Mouse (Mus musculus): ENCODE measurements around the gene Arpc1b. TPM values are rescaled to one million over a fixed set of nuclear protein-coding genes. Genes with fewer than 3 reads are reported as not detected.
A peak's percentile ranks its signal among the peaks of the same experiment; 100 is the strongest.

Arpc1b gene
- total and polyA plus RNA-seq, 2 experiments from 2014 or later = 32.4 to 53.7 TPM

DNA sequence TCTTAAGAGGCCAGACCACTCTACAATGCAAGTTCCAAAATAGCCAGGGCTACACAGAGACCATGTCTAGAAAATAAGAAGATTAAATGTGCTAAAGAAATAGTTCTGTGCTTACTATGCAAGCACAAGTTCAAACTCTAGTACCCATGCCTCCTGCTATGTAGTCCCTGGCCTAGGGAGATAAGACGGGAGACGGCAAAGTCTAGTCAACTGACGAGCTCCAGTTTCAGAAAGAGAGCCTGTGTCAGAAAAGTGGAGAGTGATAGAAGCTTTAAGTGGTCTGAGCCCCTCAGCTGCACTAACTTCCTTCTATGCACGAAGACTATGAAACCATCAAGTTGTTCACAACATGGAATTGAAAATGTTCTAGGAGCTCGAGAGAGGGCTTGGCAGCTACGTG lies 35.3 kb downstream of the Arpc1b start:
- H3K27me3 ChIP-seq (ENCODE audit: insufficient read depth, low read length) = no peaks in the 10 kb centered on the region
- no peak overlapping the region for H3K4me2 ChIP-seq (ENCODE audit: low read depth, low read length, poor library complexity, severe bottlenecking)
- no peak for TF ChIP-seq CTCF (IDR thresholded peaks at IDR 0.05)
- ATAC-seq (ENCODE audit: low FRiP score) = no peak
- H3K4me3 ChIP-seq (ENCODE audit: low read depth, low read length) = no peak overlapping the region
- peaks cover 85% of the 10 kb centered on the region for H3K36me3 ChIP-seq (ENCODE audit: insufficient read depth, low read length)
- no peak overlapping the region for H3K9ac ChIP-seq (replicated peaks; ENCODE audit: low read length, poor library complexity, severe bottlenecking)
- H3K4me1 ChIP-seq (ENCODE audit: insufficient read depth, low read length) = no peaks in the 10 kb centered on the region
- 94% methylated on average over 6 of the region's 6 CpGs for WGBS
- no peaks in the 10 kb centered on the region for H3K9me3 ChIP-seq (ENCODE audit: low read length)
- DNase-seq (ENCODE audit: low spot score) = no peak
- H3K27ac ChIP-seq (ENCODE audit: low read depth, low read length) = no peak overlapping the region

DNA sequence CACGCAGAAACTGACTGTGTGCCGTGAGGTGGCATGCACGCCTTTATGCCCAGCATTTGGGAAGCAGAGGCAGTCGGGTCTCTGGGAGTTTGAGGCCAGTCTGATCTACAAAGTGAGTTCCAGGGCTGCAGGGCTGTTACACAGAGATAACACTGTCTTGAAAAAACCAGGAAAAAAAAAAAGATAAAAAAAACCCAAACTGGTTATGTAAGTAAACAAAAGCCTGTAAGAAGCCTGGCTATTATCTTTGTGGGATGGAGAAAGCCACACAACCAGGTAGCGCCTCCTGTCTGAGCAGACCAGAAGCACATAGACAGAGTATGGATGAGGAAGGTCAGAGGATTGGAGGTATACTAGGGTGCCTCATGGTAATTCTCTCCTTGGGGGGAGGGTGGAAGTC lies 38.7 kb downstream of the Arpc1b start:
- Histone ChIP-seq H3K4me1 (ENCODE audit: insufficient read depth, low read length) (no peaks in the 10 kb centered on the region), H3K27me3 (ENCODE audit: insufficient read depth, low read length) (no peaks in the 10 kb centered on the region), H3K4me3 (ENCODE audit: low read depth, low read length) (no peak overlapping the region), H3K9ac (replicated peaks; ENCODE audit: low read length, poor library complexity, severe bottlenecking) (no peak overlapping the region), H3K27ac (ENCODE audit: low read depth, low read length) (no peak overlapping the region), H3K36me3 (ENCODE audit: insufficient read depth, low read length) (peaks cover 78% of the 10 kb centered on the region), H3K9me3 (ENCODE audit: low read length) (no peaks in the 10 kb centered on the region), H3K4me2 (ENCODE audit: low read depth, low read length, poor library complexity, severe bottlenecking) (no peak overlapping the region)
- no peak; the same call in 1 of the 2 replicates for TF ChIP-seq CTCF (IDR thresholded peaks at IDR 0.05)
- no peak for DNase-seq (ENCODE audit: low spot score)
- no peak for ATAC-seq (ENCODE audit: low FRiP score)
- 95% methylated on average over 5 of the region's 5 CpGs for WGBS

DNA sequence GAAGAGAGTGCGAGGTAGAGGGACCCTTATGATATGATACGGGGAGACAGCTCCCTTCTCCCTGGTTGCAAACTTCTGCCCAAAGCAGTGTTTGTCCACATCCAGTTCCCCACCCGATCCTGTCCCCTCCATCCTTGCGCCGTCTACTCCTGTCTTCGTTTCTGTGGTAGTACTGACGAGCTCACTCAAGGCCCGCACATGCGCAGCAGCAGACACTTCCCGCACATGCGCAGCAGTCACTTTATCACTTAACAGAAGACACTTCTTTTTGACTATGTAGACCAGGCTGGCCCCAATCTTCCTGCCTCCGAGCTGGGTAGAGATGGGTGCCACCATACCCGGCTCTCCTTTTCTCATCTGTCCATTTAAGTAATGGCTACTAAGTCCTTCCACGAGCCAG lies 47.3 kb downstream of the Arpc1b start:
- DNase-seq (ENCODE audit: low spot score) (no peak), ATAC-seq (ENCODE audit: low FRiP score) (no peak)
- H3K4me3 ChIP-seq (ENCODE audit: low read depth, low read length) = no peak overlapping the region
- peaks cover 4% of the 10 kb centered on the region; the same call in 1 of the 2 replicates for H3K4me1 ChIP-seq (ENCODE audit: insufficient read depth, low read length)
- no peaks in the 10 kb centered on the region for H3K9me3 ChIP-seq (ENCODE audit: low read length)
- no peak overlapping the region for H3K4me2 ChIP-seq (ENCODE audit: low read depth, low read length, poor library complexity, severe bottlenecking)
- H3K27me3 ChIP-seq (ENCODE audit: insufficient read depth, low read length) = no peaks in the 10 kb centered on the region
- TF ChIP-seq CTCF (IDR thresholded peaks at IDR 0.05) = no peak
- H3K9ac ChIP-seq (replicated peaks; ENCODE audit: low read length, poor library complexity, severe bottlenecking) = no peak overlapping the region
- H3K27ac ChIP-seq (ENCODE audit: low read depth, low read length) = no peak overlapping the region
- 96% methylated on average over 14 of the region's 14 CpGs for WGBS
- H3K36me3 ChIP-seq (ENCODE audit: insufficient read depth, low read length) = peaks cover 54% of the 10 kb centered on the region

DNA sequence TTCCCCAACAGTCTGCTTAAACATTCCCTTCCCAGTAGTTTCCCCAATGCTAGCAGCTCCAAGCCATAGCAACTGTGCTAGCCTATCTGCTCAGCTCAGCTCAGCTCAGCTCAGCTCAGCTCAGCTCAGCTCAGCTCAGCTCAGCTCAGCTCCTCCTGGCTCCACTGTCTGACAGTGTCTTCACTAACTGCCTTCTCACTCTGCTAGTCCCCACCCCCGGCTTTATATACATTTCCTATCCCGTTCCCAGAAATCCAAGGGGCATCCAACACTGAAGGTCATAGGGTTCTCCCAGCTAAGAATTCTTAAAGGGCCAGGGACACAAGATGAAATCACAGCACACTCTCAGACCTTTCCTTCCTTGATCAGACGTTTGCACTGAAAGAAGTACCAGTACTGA lies 50.7 kb downstream of the Arpc1b start:
- 81% methylated on average over 3 of the region's 3 CpGs for WGBS
- Histone ChIP-seq H3K4me2 (ENCODE audit: low read depth, low read length, poor library complexity, severe bottlenecking) (no peak overlapping the region), H3K9ac (replicated peaks; ENCODE audit: low read length, poor library complexity, severe bottlenecking) (no peak overlapping the region), H3K4me1 (ENCODE audit: insufficient read depth, low read length) (peaks cover 11% of the 10 kb centered on the region; the same call in 1 of the 2 replicates), H3K27me3 (ENCODE audit: insufficient read depth, low read length) (no peaks in the 10 kb centered on the region), H3K9me3 (ENCODE audit: low read length) (no peaks in the 10 kb centered on the region), H3K4me3 (ENCODE audit: low read depth, low read length) (no peak overlapping the region), H3K36me3 (ENCODE audit: insufficient read depth, low read length) (peaks cover 30% of the 10 kb centered on the region), H3K27ac (ENCODE audit: low read depth, low read length) (no peak overlapping the region)
- DNase-seq (ENCODE audit: low spot score) (no peak), ATAC-seq (ENCODE audit: low FRiP score) (no peak)
- no peak for TF ChIP-seq CTCF (IDR thresholded peaks at IDR 0.05)

DNA sequence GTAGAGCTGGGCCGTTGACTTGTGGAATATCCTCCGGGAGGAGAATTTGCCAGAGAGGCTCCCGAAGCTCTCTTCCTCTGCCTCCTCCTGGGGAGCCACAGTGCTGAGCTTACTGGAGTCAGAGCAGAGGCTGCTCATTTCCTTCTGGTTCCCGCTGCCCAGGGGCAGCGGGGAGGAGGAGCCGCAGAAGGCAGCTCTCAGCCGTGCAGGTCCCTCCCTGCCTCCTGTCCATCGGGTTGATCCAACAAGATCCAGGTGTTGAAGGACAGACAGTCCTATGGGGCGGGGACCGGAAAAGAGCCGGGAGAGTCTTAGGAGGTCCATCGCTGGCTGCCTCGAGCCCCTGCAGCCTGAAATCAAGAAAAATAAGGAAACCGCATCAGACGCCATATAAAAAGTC lies 51.2 kb downstream of the Arpc1b start:
- Histone ChIP-seq H3K4me2 (ENCODE audit: low read depth, low read length, poor library complexity, severe bottlenecking) (no peak overlapping the region), H3K9me3 (ENCODE audit: low read length) (no peaks in the 10 kb centered on the region), H3K27ac (ENCODE audit: low read depth, low read length) (no peak overlapping the region), H3K27me3 (ENCODE audit: insufficient read depth, low read length) (no peaks in the 10 kb centered on the region), H3K4me3 (ENCODE audit: low read depth, low read length) (no peak overlapping the region), H3K4me1 (ENCODE audit: insufficient read depth, low read length) (peaks cover 11% of the 10 kb centered on the region; the same call in 1 of the 2 replicates), H3K36me3 (ENCODE audit: insufficient read depth, low read length) (peaks cover 27% of the 10 kb centered on the region), H3K9ac (replicated peaks; ENCODE audit: low read length, poor library complexity, severe bottlenecking) (no peak overlapping the region)
- 89% methylated on average over 15 of the region's 15 CpGs for WGBS
- ATAC-seq (ENCODE audit: low FRiP score) = no peak
- DNase-seq (ENCODE audit: low spot score) = no peak
- TF ChIP-seq CTCF (IDR thresholded peaks at IDR 0.05) = no peak

DNA sequence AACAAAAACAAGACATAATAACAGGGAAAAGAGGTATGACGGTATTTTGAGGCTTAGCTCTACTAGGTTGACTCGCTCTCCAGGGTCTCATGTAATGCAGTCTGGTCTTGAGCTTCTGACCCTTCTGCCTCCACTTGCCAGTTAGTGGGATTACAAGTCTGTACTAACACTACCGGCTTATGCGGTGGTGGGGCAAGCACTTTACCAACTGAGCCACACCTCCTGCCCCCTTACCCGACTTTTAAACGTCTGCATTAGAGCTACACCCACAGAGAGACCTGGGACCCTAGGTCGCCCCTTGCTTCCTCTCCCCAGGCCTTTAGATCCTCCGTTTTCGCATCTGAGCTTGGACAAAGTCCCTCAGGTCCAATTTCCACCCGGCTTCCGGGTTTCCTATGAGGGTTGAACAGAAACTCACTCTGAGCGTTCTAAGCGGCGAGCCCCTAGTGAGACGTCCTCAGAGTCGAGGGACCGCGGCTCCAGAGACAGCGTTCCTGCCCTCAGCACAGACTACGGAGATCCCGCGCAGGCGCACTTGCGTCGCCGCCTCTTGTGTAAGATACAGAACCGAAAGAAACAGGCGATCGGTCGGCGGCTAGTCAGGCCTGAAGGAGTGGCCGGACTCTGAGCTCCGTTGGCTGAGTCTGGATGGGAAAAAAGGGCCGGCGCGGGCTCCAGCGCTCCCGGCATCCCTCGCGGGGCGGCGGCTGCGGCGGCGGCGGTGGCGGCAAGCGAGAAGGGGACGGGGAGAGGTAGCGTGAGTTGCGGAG lies 52.7 kb downstream of the Arpc1b start, which contains the start of the genes Ptcd1 and Cpsf4:
Gene Ptcd1, minus strand, starts transcription at position 573 of the 770 bp plus-strand sequence.
Gene Cpsf4, plus strand, starts transcription at position 678 of the 770 bp plus-strand sequence.
- DNase-seq (ENCODE audit: low spot score) (peak; percentile 100), ATAC-seq (ENCODE audit: low FRiP score) (peak; percentile 92)
- under 1% methylated on average over 46 of the region's 51 CpGs for WGBS
- H3K27me3 ChIP-seq (ENCODE audit: insufficient read depth, low read length) = no peaks in the 10 kb centered on the region
- peak within 1 kb of the TSS; percentile 77 for H3K27ac ChIP-seq (ENCODE audit: low read depth, low read length)
- H3K9me3 ChIP-seq (ENCODE audit: low read length) = no peaks in the 10 kb centered on the region
- TF ChIP-seq CTCF (IDR thresholded peaks at IDR 0.05) = 0 out of 2 replicates have a peak, but pooled peaks have one; percentile 1
- peaks cover 25% of the 10 kb centered on the region for H3K36me3 ChIP-seq (ENCODE audit: insufficient read depth, low read length)
- peak within 1 kb of the TSS; percentile 77 for H3K4me3 ChIP-seq (ENCODE audit: low read depth, low read length)
- peak within 1 kb of the TSS; percentile 82 for H3K4me2 ChIP-seq (ENCODE audit: low read depth, low read length, poor library complexity, severe bottlenecking)
- peak within 1 kb of the TSS; percentile 84 for H3K9ac ChIP-seq (replicated peaks; ENCODE audit: low read length, poor library complexity, severe bottlenecking)
- peaks cover 11% of the 10 kb centered on the region; the same call in 1 of the 2 replicates for H3K4me1 ChIP-seq (ENCODE audit: insufficient read depth, low read length)
